Mouse (Mus musculus): ENCODE results near the gene Vmn1r130.
"Not testable (repeated sequence)": the region's sequence is repeated elsewhere in the genome, so short reads cannot be mapped to it uniquely, and the experiment has no call there.

Vmn1r130 gene

DNA sequence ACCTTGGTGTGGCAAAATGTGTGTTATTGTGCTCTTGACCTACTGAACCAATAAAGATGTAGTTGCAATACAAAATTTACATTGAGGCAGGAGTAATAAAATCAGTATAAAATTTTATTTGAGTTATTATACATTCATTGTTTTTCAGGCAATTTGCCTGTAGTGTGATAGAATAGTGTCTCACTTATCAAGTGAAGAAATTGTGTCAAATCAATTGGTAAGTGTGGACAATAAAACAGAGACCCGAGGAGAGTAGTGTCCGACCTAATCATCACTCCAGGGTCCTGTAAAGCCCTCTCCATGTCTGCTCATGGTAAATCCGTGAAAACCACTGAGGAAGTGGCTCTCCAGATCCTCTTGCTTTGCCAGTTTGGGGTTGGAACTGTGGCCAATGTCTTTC is at the start of gene Vmn1r130:
Gene Vmn1r130 (plus strand): TSS at position 301 of the 400 bp plus-strand sequence.
- not testable (repeated sequence) for DNase-seq

DNA sequence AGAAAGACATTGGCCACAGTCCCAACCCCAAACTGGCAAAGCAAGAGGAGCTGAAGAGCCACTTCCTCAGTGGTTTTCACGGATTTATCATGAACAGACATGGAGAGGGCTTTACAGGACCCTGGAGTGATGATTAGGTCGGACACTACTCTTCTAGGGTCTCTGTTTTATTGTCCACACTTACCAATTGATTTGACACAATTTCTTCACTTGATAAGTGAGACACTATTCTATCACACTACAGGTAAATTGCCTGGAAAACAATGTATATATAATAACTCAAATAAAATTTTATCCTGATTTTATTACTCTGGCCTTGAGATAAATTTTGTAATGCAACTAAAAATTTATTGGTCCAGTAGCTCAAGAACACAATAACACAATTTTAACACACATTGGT is 34.4 kb downstream of the Vmn1r130 start, which contains the start of gene Vmn1r131:
Gene Vmn1r131 (minus strand): TSS at position 101 of the 400 bp plus-strand sequence.
- not testable (repeated sequence) for DNase-seq
